Mouse (Mus musculus) telencephalon, adult 2 months (tissue): ENCODE measurements around the gene Fam149a.

ENCODE experiments used
- DNase-seq: peaks from one replicate; pipeline ENCODE4 v3.0.0-alpha.2; 2011; ENCODE audit warnings: low read depth, low spot score

Gene Fam149a

GRCm38 (mm10) chr8:45381963-45382347 lies at the start of gene Fam149a:
Gene Fam149a, minus strand, starts transcription at chr8:45382291.
- no peak for DNase-seq

DNA sequence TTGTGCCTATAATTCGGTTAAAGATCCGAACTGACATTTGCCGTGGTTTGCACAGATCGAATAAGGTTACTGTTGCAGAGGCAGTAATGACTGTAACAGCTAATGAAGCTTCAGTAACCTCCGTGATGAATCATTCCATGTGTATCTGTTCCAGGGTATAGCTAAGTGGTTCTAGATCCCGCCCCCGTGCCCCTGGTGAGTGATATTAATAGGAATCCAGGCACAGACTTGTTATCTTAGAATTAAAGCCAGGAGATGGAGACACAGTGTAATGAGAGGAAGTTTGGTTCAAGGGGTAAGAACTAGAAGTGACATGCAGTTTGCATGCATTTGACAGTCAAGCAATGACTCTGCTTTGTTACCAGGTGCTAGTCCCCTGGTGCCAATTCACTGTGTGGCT lies 38.1 kb upstream of the Fam149a start:
- no peak for DNase-seq

DNA sequence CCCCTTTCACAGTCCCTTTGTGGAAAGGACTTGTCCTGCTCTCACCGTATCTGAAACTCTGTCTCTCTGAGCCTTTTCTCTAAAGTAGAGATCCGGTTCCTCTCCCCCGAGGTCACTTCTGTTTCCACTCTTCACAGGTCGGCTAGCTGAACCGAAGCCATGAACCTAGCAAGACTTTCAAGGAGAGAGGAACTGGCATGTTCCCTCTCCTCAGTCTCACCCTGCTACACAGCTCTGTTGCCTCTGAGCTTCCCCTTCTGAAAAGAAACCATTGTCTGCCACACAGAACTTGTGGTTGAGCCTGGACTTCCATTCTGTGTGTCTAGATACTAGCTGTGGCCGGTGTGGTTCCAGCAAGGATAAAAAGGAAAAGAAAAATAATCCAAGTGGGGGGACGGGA lies 32.9 kb upstream of the Fam149a start:
- DNase-seq = peak; percentile 36

- no peak for DNase-seq
Observed at GRCm38 (mm10) chr8:45410882-45411281, 28.8 kb upstream of the Fam149a start, which contains the start of gene Tlr3. Gene Tlr3, minus strand, starts transcription at chr8:45411080.

DNA sequence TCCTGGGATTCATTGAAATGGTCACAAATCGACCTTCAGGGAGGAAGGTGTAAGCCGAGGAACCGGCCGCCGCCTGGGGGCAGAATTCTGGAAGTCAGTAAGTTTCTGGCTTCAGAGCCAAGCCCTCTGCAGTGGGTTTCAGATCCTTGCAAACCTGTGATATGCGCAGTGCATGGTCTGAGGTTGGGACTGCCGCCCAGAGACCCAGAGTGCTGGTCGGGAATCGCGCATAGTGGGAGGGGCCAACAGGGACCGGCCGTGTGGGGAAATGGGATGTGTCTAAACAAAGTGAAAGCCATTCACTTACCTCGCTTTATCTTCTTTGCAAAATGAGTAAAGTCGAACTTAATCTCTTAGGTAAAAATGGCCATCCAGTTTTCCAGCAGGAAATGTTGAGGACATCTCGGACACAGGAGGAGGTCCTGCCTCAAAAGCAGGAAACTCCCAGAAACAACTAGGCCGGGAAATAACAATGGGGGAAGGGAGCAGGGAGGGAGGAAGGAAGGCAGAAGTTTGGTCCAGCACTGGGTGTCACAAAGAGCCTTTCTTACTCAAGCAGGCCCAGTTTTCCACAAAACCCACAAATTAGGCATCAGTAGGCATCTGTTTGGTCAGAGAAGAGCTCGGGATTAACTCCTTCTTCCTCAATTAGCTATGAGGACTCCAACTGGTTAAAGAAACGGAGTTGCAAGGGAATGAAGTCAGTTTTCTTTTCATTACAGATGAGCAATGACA lies 28.2 kb upstream of the Fam149a start:
- no peak for DNase-seq

- no peak for DNase-seq
Observed at GRCm38 (mm10) chr8:45409702-45410101, 27.6 kb upstream of the Fam149a start.

- DNase-seq = no peak
Observed at GRCm38 (mm10) chr8:45383250-45383649, 1.2 kb upstream of the Fam149a start.

GRCm38 (mm10) chr8:45381075-45381962 lies 772 bp downstream of the Fam149a start:
- DNase-seq = no peak

- DNase-seq = no peak
Observed at GRCm38 (mm10) chr8:45380598-45380997, 1.5 kb downstream of the Fam149a start.

DNA sequence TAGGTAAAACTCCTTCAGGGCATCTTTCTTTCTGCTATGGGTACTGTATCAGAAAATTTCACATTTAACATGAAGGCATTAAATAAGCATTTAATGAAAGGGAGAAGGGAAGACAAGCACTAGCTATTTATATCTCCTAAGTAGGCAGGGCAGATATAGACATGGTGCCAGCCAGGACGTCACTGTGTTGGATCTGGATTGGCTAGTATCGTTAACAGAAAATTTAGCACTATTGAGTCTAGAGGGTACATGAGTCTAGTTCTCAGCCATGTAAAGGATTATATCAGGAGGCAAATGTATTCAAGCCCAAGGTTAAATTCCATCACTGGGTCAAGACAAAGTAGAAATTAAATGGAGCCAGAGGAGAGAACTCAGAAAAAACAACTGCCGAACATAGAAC lies 8.0 kb downstream of the Fam149a start:
- DNase-seq = no peak

DNA sequence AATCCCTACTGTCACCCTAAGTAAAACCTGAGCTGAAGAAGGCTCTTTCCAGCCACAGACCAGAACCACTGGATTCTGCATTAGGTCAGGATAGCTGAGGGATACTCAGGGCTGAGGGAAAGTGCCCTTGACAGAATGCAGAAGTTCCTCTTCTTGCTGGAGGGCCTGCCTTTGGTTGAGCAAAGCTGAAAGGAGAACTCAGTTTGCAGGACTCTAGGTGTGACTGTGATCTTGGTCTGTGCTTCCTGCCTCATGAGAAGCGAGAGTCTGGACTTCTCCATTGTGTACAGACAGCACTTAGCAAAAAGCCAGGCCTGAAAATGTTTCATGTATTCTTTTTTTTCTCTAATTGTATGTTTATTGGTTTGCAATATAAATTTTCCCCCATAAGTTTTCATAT lies 14.9 kb downstream of the Fam149a start:
- DNase-seq = no peak

DNA sequence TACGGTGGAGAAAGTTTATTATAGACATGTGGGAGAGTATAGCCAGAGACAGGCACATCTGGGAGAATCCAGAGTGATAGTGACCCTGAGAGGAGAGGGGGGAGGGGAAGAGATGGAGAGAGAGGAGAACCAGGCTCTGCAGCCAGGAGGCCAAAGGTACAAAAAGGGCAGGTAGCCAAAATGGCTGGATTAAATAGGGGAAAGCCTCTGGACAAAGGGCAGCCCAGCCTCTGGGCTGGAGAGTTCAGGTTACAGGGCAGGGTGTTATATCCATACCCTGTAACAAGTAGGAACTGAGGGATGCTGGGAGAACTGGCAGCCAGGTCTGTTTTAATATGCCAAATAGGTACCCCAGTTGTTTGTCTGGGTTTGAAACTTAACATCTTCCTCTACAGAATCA lies 18.9 kb downstream of the Fam149a start:
- DNase-seq = no peak

- no peak for DNase-seq
Observed at GRCm38 (mm10) chr8:45362323-45362722, 19.8 kb downstream of the Fam149a start.

- DNase-seq = no peak
Observed at GRCm38 (mm10) chr8:45359091-45359605, 22.9 kb downstream of the Fam149a start.

GRCm38 (mm10) chr8:45358132-45358918 lies 23.8 kb downstream of the Fam149a start:
- no peak for DNase-seq

DNA sequence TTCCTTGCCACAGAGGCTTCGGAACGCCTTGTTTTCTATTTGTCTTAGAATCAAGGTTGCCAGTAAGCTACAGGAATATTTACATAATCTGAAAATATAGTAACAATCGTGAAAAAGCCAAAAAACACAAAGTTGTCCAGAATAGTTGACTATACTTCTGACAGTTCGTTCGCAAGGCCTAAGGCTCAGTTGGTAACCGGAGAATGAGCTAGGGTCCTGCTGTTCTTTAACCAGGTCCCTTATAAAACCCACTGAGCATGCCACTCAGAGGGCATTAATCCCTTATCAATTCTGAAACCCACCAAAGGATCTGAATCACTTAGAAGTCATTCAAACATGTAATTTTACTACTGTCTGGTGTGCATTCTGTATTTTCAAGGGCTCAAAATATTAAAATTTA lies 26.3 kb downstream of the Fam149a start:
- DNase-seq = no peak

- peak; percentile 55 for DNase-seq
Observed at GRCm38 (mm10) chr8:45345031-45345430, 37.1 kb downstream of the Fam149a start.

DNA sequence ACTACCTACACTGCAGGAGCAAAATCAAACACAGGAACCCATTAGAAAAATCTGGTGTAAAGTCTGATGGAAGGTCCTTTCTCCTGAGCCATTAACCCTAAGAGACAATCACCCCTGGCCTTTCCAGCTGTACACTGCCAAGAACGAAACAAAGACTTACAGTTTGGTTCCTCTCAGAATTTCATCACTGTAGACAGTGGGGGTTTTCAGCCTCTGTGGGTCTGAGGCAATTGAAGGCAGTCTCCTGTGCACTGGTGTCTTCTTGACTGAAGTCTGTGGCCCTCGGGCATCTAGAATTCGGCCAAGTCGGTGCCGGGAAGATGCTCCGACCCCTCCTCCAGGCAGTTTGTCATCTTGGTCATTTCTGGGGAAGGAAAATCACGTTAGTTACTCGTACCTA lies 37.8 kb downstream of the Fam149a start:
- no peak for DNase-seq

- no peak for DNase-seq
Observed at GRCm38 (mm10) chr8:45341630-45342628, 40.2 kb downstream of the Fam149a start.

GRCm38 (mm10) chr8:45333493-45333892 lies 48.6 kb downstream of the Fam149a start:
- peak; percentile 10 for DNase-seq
